Mouse (Mus musculus): ENCODE results near the gene Prkce. TPM values are rescaled to one million over a fixed set of nuclear protein-coding genes. Genes with fewer than 3 reads are reported as not detected.

The Prkce gene
- polyA plus RNA-seq, 1 experiment from 2014 or later = 3.1 TPM

DNA sequence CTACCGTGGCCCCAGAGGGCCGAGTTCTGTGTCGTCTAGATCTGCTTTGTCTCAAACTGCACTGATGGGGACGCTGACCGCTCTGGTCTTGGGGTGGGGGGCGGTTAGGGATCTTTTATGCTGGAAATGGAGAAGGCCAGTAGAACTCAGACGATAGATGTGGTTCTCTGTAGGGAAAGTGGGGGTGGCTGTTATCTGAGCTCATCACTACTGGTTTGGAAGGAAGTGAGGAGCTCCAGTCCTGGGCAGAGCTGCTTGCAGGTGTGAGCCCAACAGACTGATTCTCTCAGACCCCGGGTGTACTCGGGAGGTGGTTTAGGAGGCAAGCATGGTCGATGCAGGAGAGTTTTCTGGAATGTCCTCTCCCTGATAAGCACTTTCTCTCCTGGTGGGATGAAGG is 157.7 kb downstream of the Prkce start:
- peaks cover 19% of the 10 kb centered on the region for H3K4me1 ChIP-seq
- H3K36me3 ChIP-seq (replicated peaks) = no peaks in the 10 kb centered on the region
- H3K27me3 ChIP-seq (ENCODE audit: poor library complexity, severe bottlenecking) = no peaks in the 10 kb centered on the region
- WGBS = 87% methylated on average over 10 of the region's 10 CpGs
- no peak for DNase-seq (ENCODE audit: extremely low spot score, low spot score)
- H3K9me3 ChIP-seq = no peaks in the 10 kb centered on the region
- no peak overlapping the region for H3K4me3 ChIP-seq
- peak overlapping the region; percentile 30; the same call in 1 of the 2 replicates for H3K27ac ChIP-seq

DNA sequence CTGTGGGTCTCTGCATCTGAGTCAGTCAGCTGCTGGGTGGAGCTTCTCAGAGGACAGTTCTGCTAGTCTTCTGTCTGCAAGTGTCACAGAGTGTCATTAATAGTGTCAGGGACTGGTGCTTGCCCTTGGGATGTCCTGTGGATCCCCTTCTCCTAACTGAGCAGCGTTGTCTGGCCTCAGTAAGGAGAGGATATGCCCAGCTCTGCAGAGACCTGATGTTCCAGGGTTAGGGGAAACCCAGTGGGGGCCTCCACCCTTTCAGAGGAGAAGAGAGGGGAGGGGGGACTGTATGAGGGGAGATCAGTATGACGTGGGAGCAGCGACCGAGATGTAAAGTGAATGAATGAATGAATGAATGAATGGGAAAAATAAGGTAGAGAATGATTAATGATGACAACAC is 160.4 kb downstream of the Prkce start:
- DNase-seq (ENCODE audit: extremely low spot score, low spot score) = no peak
- Histone ChIP-seq H3K9me3 (no peaks in the 10 kb centered on the region), H3K36me3 (replicated peaks) (no peaks in the 10 kb centered on the region), H3K4me3 (no peak overlapping the region), H3K4me1 (peaks cover 35% of the 10 kb centered on the region), H3K27ac (no peak overlapping the region), H3K27me3 (ENCODE audit: poor library complexity, severe bottlenecking) (no peaks in the 10 kb centered on the region)
- WGBS = 83% methylated on average over 4 of the region's 4 CpGs

DNA sequence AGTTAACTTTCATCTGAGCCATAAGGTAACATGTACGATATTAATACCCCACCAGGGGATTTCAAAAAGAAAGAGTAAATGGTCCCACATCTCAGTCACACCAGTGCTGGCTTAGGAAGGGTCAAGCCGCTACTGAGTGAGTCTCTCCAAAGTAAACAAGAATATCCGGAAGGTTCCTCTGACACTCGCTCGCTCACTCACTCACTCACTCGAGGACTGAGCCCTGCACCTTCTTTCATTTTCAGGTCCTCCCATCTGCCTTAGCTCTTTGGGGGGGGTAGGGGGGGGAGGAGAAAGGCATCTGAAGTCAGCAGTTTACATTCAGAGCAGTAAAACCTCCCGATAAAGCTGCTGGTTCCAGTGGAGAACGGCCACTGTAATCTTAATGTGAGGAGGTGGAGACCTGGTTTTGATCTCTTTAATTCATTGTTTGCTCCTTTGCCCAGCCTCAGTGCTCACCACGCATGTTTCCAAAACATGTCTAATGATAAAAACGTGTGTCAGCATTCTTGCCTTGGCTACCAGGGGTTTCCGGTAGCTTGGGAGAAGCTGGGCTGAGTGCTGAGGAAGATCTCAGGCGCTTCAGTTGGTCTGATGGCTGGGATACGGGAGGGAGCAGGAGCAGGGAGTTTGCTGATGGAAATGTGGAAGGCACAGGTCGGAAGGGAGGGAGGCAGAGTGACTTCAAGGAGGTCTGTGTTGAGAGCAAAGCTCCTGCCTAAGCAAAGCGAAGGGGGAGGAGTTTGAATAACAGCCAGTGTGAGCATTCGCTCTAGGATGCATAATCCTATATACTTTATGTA is 161.9 kb downstream of the Prkce start:
- H3K27ac ChIP-seq = peak overlapping the region; percentile 48; the same call in 1 of the 2 replicates
- H3K4me1 ChIP-seq = peaks cover 35% of the 10 kb centered on the region
- no peaks in the 10 kb centered on the region for H3K9me3 ChIP-seq
- no peaks in the 10 kb centered on the region for H3K36me3 ChIP-seq (replicated peaks)
- DNase-seq (ENCODE audit: extremely low spot score, low spot score) = no peak
- H3K27me3 ChIP-seq (ENCODE audit: poor library complexity, severe bottlenecking) = no peaks in the 10 kb centered on the region
- 41% methylated on average over 16 of the region's 16 CpGs for WGBS
- no peak overlapping the region for H3K4me3 ChIP-seq

DNA sequence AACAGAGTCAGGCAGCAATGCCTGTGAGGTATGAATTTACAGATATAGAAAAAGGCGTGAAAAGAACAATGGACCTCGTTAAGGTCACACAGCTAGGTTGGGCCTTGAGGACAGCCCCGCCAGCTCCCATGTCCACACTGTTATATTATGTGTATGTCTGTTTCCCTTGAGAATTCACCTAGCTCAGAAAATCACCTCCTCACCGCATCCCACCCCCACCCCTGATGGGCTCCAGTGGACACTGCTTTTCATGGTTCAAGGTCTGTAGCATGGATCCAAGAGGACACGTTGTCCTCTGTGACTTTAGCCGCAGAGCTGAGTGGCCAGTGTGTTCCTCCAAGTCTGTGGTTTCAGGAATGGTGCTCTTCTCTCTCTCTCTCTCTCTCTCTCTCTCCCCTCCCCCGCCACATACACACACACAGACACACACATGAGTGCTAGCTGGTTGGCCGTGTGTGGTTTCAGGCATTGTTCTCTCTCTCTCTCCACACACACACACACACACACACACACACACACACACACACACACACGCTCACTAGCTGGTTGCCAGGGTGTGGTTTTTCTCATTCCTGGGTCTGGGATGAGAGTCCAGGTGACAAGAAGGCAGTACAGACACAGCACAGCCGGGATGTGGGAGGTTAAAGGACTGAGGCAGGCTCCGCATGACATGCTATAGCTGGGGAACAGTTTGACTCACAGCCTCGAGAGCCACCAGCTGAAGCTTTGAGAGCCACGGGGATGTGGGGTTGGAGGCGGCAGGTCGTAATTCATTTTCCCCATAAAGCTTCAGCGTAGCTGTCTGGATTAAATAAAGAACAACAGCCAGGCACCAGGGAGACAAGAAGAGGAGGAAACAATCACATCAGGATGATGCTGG is 162.7 kb downstream of the Prkce start:
- WGBS = 55% methylated on average over 16 of the region's 16 CpGs
- Histone ChIP-seq H3K4me3 (no peak overlapping the region), H3K27me3 (ENCODE audit: poor library complexity, severe bottlenecking) (no peaks in the 10 kb centered on the region), H3K36me3 (replicated peaks) (no peaks in the 10 kb centered on the region), H3K4me1 (peaks cover 35% of the 10 kb centered on the region), H3K9me3 (no peaks in the 10 kb centered on the region), H3K27ac (peak overlapping the region; percentile 48; the same call in 1 of the 2 replicates)
- no peak for DNase-seq (ENCODE audit: extremely low spot score, low spot score)

DNA sequence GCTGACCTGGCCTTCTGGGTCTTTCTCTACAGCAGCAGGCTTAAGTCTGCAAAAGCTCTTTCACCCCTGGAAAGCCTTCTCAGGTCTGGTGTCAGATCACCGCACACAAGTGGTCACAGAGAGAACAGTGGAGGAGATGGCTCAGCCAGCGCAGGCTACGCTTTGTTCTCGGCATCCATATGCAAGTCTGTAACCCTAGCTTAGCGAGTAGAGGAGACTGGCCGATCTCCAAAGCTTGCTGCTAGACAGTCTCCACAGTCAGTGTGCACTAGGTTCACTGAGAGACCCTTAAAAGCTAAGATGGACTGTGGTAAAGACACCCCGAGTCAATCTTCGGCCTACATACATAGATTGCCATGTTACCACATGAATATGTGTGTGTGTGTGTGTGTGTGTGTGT is 164.2 kb downstream of the Prkce start:
- no peak overlapping the region for H3K4me3 ChIP-seq
- no peaks in the 10 kb centered on the region for H3K36me3 ChIP-seq (replicated peaks)
- H3K27ac ChIP-seq = no peak overlapping the region
- H3K4me1 ChIP-seq = peaks cover 35% of the 10 kb centered on the region
- no peaks in the 10 kb centered on the region for H3K27me3 ChIP-seq (ENCODE audit: poor library complexity, severe bottlenecking)
- 83% methylated on average over 8 of the region's 8 CpGs for WGBS
- no peak for DNase-seq (ENCODE audit: extremely low spot score, low spot score)
- no peaks in the 10 kb centered on the region for H3K9me3 ChIP-seq

DNA sequence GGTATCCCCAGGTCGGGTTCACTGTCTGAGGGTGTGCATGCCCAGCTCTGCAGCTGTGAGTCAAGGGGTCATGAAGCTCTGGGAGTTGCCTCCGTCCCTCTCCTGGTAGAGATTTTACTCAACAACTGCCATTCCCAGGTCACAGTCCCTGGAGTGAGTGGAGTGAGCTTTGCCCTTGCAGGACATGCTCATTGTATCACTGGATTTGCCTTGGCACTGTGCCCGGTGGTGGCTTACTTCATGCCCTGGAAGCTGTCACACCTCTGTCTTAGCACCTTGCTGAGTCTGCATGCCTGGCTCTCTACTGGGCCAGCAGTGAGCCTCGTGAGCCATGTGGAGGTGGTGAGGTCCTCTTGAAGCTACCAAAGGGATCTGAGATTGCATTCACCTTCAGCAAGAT is 167.4 kb downstream of the Prkce start:
- no peaks in the 10 kb centered on the region for H3K9me3 ChIP-seq
- WGBS = 88% methylated on average over 4 of the region's 4 CpGs
- H3K4me1 ChIP-seq = peaks cover 24% of the 10 kb centered on the region
- H3K27me3 ChIP-seq (ENCODE audit: poor library complexity, severe bottlenecking) = no peaks in the 10 kb centered on the region
- no peak for DNase-seq (ENCODE audit: extremely low spot score, low spot score)
- no peak overlapping the region for H3K27ac ChIP-seq
- H3K36me3 ChIP-seq (replicated peaks) = no peaks in the 10 kb centered on the region
- H3K4me3 ChIP-seq = no peak overlapping the region

DNA sequence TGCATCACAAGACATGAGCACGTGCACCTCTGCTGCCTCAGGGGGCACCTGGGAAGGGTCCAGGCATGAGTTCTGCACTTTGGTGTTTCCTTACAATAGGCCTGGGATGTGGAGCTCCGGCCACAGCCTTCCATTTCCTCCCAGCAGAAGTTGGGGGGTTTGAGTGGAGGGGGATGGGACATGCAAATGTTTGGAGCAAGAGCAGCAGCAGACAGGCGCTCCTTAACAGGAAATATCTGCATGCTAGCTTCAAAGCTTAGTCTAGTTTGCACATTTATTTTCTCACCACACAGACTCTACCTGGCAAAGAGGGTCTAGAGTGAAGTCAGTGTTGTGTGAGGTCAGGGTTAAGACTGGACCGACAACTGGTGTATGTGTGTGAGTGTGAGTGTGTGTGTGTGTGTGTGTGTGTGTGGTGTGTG is 169.1 kb downstream of the Prkce start:
- H3K9me3 ChIP-seq = no peaks in the 10 kb centered on the region
- no peaks in the 10 kb centered on the region for H3K36me3 ChIP-seq (replicated peaks)
- H3K27me3 ChIP-seq (ENCODE audit: poor library complexity, severe bottlenecking) = no peaks in the 10 kb centered on the region
- WGBS = 72% methylated on average over 4 of the region's 4 CpGs
- H3K27ac ChIP-seq = 0 out of 2 replicates have a peak overlapping the region, but pooled peaks have one; percentile 16
- H3K4me1 ChIP-seq = peaks cover 7% of the 10 kb centered on the region
- H3K4me3 ChIP-seq = no peak overlapping the region
- no peak for DNase-seq (ENCODE audit: extremely low spot score, low spot score)

DNA sequence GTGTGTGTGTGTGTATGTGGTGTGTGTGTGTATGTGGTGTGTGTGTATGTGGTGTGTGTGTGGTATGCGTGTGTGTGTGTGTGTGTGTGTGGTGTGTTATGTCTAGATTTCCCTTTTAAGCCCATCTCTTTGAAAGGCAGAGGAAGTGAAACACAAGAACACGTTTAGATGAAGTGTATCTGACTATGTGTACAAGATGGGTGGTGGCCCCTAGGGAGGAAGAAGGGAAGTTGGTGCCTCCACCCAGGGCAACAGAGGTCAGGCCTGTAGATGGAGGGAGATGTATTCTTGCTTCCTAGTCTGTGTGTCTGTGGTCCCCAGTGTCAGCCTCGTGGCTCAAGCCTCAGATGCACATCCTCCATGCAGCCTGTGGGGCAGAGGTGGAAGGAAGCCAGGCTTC is 169.5 kb downstream of the Prkce start:
- H3K36me3 ChIP-seq (replicated peaks) = no peaks in the 10 kb centered on the region
- DNase-seq (ENCODE audit: extremely low spot score, low spot score) = no peak
- H3K9me3 ChIP-seq = no peaks in the 10 kb centered on the region
- WGBS = 77% methylated on average over 3 of the region's 3 CpGs
- no peaks in the 10 kb centered on the region for H3K27me3 ChIP-seq (ENCODE audit: poor library complexity, severe bottlenecking)
- no peak overlapping the region for H3K4me3 ChIP-seq
- H3K27ac ChIP-seq = no peak overlapping the region
- H3K4me1 ChIP-seq = peaks cover 5% of the 10 kb centered on the region; the same call in 1 of the 2 replicates

DNA sequence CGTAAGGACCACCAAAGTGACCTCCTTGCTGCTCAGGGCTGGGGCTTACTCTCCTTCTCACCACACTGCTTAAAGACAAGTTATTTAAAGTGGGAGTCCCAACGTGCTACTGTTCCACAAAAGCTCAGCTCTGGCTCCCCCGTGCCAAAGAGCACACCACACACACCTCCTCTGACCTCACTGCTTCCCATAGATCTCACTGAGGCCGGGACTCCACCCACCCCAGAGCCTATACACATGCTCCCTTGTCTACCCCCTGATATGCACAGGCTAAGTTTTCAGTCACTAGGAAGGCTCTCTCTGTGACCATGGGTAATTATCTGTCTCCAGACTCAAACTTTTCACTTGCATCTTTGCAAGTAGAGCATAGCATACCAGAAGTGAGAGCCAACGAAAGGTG is 170.7 kb downstream of the Prkce start:
- Histone ChIP-seq H3K4me1 (peaks cover 5% of the 10 kb centered on the region; the same call in 1 of the 2 replicates), H3K4me3 (no peak overlapping the region), H3K27ac (no peak overlapping the region), H3K27me3 (ENCODE audit: poor library complexity, severe bottlenecking) (no peaks in the 10 kb centered on the region), H3K36me3 (replicated peaks) (no peaks in the 10 kb centered on the region), H3K9me3 (no peaks in the 10 kb centered on the region)
- 78% methylated on average over 5 of the region's 5 CpGs for WGBS
- no peak for DNase-seq (ENCODE audit: extremely low spot score, low spot score)

DNA sequence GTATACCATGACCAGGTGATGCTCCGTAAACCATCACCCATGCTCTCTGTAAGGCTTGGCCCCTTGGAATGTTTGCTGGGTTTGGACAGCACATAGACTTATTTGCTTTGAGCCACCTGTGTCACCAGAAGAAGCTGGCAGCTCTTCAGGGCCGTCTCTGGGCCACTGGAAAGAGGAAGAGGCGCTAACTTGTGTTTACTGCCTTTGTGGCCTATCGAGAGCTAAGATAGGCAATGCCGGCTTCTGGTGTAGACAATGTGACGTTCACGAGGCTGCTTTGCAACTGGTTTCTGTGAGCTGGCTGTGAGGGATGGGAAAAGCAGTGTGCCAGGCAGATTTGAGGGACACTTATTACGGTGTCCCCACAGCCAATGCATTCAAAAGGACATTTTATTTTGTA is 176.4 kb downstream of the Prkce start:
- Histone ChIP-seq H3K9me3 (no peaks in the 10 kb centered on the region), H3K36me3 (replicated peaks) (no peaks in the 10 kb centered on the region), H3K4me1 (no peaks in the 10 kb centered on the region; the same call in 1 of the 2 replicates), H3K4me3 (no peak overlapping the region), H3K27me3 (ENCODE audit: poor library complexity, severe bottlenecking) (no peaks in the 10 kb centered on the region), H3K27ac (no peak overlapping the region)
- 86% methylated on average over 8 of the region's 8 CpGs for WGBS
- DNase-seq (ENCODE audit: extremely low spot score, low spot score) = no peak

DNA sequence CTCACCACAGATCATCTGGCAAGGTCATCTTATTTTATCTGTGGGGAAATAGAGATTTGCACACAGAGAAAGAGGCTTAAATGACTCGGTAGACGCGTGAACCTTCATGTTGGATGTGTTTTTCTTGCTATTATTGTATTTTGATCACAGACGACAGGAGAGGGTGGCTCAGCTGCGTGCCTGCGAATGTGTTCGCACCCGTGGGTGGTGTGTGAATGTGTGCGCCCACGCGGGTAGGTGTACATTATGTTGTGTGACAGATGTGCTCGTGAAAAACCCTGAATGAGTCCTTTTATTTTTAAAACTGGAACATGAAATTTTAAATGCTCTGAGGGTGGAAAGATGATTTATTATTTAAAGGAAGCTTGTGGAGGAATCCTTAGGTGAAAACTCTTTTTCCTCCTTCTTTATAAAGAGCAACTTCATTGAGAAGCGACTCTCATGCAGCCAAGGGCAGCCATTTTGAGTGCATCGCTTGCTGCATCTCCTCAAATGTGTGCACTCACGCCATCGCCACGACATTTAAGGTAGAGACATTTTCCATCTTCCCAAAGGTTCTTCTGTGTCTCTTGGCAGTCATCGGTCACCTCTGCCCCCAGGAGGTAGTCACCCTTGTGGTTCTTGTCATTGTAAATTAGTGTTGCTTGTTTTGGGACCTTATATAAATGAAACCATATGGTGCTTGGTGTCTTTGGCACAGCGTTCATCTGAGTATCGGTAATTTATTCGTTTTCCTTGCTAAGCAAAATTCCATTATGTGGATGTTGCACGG is 177.8 kb downstream of the Prkce start:
- Histone ChIP-seq H3K9me3 (no peaks in the 10 kb centered on the region), H3K27ac (no peak overlapping the region), H3K4me3 (no peak overlapping the region), H3K4me1 (no peaks in the 10 kb centered on the region; the same call in 1 of the 2 replicates), H3K27me3 (ENCODE audit: poor library complexity, severe bottlenecking) (no peaks in the 10 kb centered on the region), H3K36me3 (replicated peaks) (no peaks in the 10 kb centered on the region)
- whole genome bisulfite sequencing = 89% methylated on average over 22 of the region's 22 CpGs
- no peak for DNase-seq (ENCODE audit: extremely low spot score, low spot score)

DNA sequence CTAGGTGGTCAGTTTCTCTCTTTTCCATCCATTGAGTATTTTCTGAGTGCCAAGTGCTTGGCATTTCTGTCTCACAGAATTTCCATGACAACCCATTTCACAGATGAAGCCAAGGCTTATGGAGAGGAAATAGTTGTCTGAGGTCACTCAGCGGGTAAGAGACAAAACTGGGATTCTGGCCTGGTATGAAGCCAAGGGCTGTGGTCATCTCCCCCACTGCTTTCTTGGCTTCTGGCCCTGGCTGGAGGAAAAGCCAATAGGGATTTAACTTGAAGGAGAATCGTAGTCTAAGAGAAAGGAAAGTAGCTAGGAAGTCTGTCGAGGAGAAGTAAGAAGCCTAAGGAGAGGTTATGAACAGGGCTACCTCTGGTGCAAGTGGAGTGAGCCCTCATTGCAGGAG is 182.7 kb downstream of the Prkce start:
- H3K27me3 ChIP-seq (ENCODE audit: poor library complexity, severe bottlenecking) = no peaks in the 10 kb centered on the region
- H3K4me1 ChIP-seq = peaks cover 6% of the 10 kb centered on the region; the same call in 1 of the 2 replicates
- no peak overlapping the region for H3K4me3 ChIP-seq
- H3K36me3 ChIP-seq (replicated peaks) = no peaks in the 10 kb centered on the region
- WGBS = 95% methylated on average over 3 of the region's 3 CpGs
- H3K9me3 ChIP-seq = no peaks in the 10 kb centered on the region
- DNase-seq (ENCODE audit: extremely low spot score, low spot score) = no peak
- H3K27ac ChIP-seq = no peak overlapping the region
